Mouse (Mus musculus) cerebellum, adult 2 months (tissue): ENCODE results near the gene Vil1.

ENCODE experiments used
- CTCF ChIP-seq: fragments of 200-500 bp; IDR thresholded peaks from 2 replicates; pipeline ENCODE4 v1.5.1; 2011; ENCODE audit warnings: low read depth, mild to moderate bottlenecking, control low read depth, low read length, moderate library complexity, borderline replicate concordance; ENCODE audit not compliant: insufficient read depth
- POLR2A ChIP-seq: fragments of 200-500 bp; IDR thresholded peaks from 2 replicates; pipeline ENCODE4 v1.6.1; 2011; ENCODE audit warnings: low read length, control low read depth, borderline replicate concordance; ENCODE audit not compliant: insufficient read depth

DNA sequence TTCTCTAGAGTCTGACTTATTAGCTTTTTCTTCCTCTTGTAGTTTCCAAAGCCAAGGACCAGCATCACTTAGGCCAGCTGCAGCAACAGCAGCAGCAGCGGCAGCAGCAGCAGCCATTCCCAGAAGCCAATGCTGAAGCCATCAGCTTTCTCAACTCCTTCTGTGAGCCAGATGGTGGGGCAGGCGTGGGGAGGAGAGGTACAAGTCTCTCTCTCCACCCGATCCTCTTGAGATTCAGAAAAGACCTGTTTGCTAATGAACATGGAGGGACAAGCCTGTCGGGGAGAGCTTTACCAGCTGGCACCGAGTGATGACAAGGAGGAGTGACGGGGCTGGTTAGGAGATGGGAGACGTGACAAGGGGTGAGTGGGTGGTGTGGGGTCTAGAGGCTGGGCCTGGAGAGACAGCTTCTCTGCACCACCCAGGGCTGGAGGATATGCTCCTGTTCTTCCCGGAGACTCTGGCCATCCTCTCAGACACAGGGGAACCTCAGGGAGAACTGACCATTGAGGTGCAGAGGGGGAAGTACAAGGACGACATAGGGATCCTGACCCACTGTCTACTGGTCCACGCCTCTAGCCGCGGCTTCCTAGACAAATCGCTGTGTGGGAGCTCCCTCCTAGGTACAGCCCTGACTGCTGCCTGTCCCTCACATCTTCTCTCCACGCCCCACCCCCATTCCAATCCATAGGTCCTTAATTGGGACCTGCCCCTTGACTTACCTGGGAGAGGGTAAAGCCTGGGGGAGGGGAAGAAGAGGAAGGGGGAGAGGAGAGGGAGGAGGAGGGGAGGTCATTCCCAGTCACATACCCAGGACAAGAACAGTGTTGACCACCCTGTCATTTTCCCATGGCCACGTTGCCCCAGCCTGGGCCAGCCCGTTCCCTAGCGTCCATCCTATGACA lies 46.6 kb upstream of the Vil1 start:
- TF ChIP-seq CTCF (no peak), POLR2A (no peak)
